Mouse (Mus musculus) CD8-positive naive resting alpha-beta T cell, adult 57 days (primary cell): ENCODE measurements around the gene Cd3g. TPM values are rescaled to one million over a fixed set of nuclear protein-coding genes. Genes with fewer than 3 reads are reported as not detected.

Experiments used
- total RNA-seq: library from RNA; stranded (reverse); gene quantifications from one replicate; pipeline ENCODE4 v1.2.4, GENCODE M21; 2023

Gene Cd3g
- total RNA-seq: 495 TPM

DNA sequence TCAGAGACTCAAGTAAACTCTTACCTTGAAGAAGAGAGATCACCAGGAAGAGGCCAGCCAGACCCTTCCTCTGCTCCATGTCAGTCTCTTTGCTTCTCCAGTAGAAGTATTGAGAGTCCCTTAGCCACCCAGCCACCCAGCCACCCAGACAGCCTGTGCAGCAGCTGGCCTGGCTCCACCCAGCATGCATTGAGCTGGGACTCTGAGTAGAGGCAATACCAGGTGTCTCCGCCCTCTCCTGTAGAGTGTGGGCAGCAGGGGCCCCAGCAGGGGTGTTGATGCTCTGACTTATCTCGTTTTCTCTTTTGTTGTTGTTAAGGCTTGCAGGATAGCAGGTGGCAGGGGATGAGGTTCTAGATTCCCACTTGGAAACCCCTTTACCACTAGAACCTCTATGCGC is at the start of gene Cd3g:
Gene Cd3g (minus strand): TSS at position 190 of the 400 bp plus-strand sequence.

DNA sequence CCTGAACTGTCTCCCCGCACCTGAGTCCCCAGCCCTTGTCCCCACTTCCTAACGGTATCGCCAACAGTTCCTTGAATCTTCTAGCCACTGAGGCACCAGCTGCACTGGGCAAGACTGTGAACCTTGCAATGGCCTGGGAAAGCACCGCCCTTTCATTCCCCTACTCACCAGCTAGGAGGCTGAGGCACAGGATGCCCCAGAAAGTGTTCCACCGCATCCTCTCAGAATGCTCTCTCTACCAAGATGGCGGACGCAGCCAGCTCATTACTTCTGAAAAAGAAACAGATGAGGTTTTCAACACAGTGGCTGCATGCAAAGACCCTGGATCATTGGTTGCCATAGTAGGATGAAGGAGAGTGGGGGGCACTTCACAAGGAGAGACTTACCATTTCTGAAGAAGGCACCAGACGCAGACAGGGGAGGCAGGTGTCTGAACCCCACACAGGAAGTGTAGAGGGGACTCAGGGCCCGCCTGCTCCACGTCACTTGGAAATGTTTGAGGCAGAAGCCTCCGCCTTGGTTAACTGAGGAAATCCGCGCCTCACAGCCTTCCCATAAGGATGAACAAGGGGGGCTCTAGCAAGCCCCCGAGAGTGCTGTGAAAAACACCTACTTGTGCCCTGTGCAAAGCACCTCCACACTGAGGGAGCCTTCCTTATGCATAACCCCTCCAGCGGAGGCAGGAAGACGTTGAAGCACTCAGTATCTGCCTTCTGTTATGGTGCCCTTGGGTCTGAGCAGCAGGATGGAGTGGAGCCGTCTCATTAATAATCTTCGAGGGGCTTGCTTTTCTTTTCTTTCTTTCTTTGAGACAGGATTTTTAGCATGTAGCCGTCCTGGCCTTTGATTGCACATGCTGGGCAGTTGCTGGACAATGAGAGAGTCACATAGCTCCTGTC is 29.2 kb upstream of the Cd3g start, which contains the start of gene Cd3e:
Gene Cd3e (minus strand): TSS at position 448 of the 899 bp plus-strand sequence.

DNA sequence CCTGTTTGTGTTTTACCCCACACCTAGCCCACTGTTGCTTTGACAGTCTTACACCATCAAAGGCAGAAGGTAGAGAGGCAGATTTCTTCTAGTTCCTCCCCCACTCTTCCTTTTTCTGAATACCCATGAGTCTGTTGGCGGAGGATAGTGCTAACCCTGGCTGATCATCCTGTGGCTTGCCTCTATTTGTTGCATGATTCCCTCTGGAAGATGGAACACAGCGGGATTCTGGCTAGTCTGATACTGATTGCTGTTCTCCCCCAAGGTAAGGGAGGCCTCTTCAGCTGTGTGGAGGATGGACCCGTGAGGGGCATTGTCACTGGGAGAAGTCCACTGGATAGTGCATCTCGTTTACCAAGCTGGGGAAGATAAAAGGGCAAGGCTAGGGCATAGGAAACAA is 1.4 kb upstream of the Cd3g start, which contains the start of gene Cd3d:
Gene Cd3d (plus strand): TSS at position 111 of the 400 bp plus-strand sequence.

DNA sequence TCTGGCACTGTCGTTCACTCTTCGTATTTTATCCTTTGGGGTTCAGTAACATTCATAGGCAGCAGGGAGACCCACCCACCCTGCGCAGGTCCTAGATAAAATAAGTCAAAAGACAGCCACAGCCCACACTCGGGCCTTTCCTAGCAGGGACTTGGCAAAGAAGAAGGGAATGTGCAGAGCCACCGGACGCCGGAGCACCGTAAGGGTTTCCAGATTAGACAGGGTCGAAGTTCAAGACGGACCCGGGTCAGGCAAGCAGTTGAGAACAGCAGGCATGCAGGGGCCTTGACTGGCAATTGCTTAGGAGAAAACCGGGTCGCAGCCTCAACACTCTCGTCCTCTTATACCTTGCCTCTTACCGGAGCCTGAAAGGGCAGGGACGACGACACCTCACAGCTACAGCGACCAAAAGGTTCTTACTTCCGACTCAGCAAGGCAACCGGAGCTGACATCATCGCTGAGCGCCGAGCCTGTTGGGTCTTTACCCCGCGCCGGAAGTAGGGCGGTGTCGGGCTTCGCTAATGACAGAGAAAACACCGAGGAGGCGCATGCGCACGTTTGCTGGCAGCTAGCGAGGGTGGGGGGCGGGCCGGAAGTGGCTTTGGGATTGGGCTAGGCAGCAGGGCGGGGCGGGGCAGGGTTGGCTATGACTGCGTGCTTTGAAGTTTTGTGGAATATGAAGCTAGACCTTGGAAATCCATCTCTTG is 15.0 kb downstream of the Cd3g start, which contains the start of gene Ube4a:
Gene Ube4a (minus strand): TSS at position 475 of the 707 bp plus-strand sequence.

DNA sequence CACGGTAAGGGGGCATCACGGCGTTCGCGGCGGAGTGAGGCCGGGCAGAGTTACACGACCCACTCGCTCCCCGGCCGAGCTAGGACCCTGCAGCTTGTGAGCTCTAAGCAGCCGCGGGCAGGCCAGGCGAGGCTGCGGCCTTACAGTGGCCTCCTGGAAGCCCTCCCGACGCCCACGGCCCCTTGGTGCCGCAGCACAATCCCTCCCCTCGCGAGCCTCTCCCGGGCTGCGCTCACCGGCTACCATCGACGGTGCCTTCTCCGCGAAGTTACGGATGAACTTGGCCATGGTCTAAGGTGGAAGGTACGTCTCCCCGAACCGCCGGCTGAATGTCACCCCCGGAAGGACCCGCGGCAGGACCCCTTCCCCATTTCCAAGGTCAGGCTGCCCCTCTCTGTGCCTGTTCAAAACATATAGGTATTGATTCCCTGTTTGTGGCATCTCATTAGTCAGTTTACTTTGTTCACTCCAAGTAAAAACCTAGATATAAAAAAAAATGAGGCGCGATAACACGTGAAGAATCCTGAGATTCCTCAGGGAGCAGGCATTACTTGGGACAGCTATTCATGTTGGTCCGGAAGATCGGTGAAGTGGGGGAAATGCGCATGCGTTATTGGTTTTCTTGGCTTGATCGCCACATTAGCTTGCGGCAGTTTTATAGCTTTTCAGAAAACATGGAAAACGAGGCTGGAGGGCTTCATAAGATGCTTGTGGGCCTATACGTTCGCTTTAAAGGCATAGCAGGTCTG is 59.7 kb downstream of the Cd3g start, which contains the start of gene Atp5l:
Gene Atp5l (minus strand): TSS at position 369 of the 749 bp plus-strand sequence.

Other genes with a start within 250 kb of the Cd3g start
- not detected for gene Phldb1, start 245.2 kb downstream of the Cd3g start, total RNA-seq
- 112 TPM for gene Arcn1, start 212.6 kb downstream of the Cd3g start, total RNA-seq
- 67.6 TPM for gene Ift46, start 212.5 kb downstream of the Cd3g start, total RNA-seq
- gene Tmem25, start 181.1 kb downstream of the Cd3g start, total RNA-seq: not detected
- 4.5 TPM for gene Ttc36, start 177.4 kb downstream of the Cd3g start, total RNA-seq
- 135 TPM for gene Kmt2a, start 99.1 kb downstream of the Cd3g start, total RNA-seq
- gene Atp5l, start 59.7 kb downstream of the Cd3g start, total RNA-seq: 149 TPM
- gene Ube4a, start 14.8 kb downstream of the Cd3g start, total RNA-seq: 110 TPM
- gene Cd3d, start 1.4 kb upstream of the Cd3g start, total RNA-seq: 490 TPM
- gene Cd3e, start 29.2 kb upstream of the Cd3g start, total RNA-seq: 830 TPM
- gene Mpzl2, start 59.4 kb upstream of the Cd3g start, total RNA-seq: 0.37 TPM
- 9.8 TPM for gene Mpzl3, start 74.8 kb upstream of the Cd3g start, total RNA-seq
- gene Jaml, start 98.8 kb upstream of the Cd3g start, total RNA-seq: 39.0 TPM
- 0.21 TPM for gene Scn2b, start 137.4 kb upstream of the Cd3g start, total RNA-seq
- 0.31 TPM for gene Scn4b, start 158.0 kb upstream of the Cd3g start, total RNA-seq
- not detected for gene BC049352, start 201.6 kb upstream of the Cd3g start, total RNA-seq
- not detected for gene Tmprss4, start 223.7 kb upstream of the Cd3g start, total RNA-seq